ENCODE assay signal across 25 mouse cellular contexts in the genomic region with DNA sequence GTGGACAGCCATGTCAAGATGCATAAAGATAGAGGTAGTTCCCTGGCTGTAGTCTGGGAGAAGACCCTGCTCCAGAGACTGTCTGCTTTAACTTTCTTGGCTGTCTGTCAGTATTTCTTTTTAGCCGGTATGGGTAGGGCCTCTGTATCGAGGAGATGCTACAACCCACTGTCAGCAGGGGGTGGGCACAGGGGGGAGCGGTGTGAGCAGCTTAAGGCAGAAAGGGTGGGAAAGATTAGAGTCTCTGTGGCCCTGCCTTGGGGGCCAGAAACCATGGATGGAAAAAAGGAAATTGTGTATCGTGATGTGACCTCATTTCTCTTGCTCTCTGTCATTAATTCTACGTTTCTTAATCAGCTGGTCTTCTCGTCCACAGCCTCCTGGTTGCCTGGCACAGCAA. TPM values are rescaled to one million over a fixed set of nuclear protein-coding genes. Genes with fewer than 3 reads are reported as not detected.
DNase-seq lines count a peak whose midpoint lies in the region; TF ChIP-seq lines count a peak whose summit lies in the region.
"Had no signal": no experiment of that assay in that cellular context is flagged by ENCODE, and none has a peak within 500 bp of the region (broad histone marks: within the 10 kb centered on the region; RNA-seq: fewer than 3 reads in every experiment).

No protein-coding gene starts in this region.

- in situ Hi-C loops in ES-E14 (cut with MboI; ENCODE audit: low sequenced_read_pairs in 2 of 2, unreplicated experiment in 2 of 2), result no loop called here

- H3K9ac ChIP-seq in ES-E14 (ENCODE audit: insufficient read depth, low read depth, low read length, poor library complexity, severe bottlenecking), result peak overlapping the region; percentile 59
- H3K9ac ChIP-seq: forebrain, postnatal 0 days; limb, embryonic 12.5 days; liver, embryonic 13.5 days; lung, embryonic 14.5 days; neural tube, embryonic 15.5 days; stomach, embryonic 15.5 days had no signal

- no peak for DNase-seq in heart, embryonic 10.5 days (ENCODE audit: low spot score)
- no peak for DNase-seq in heart, postnatal 14 days
- DNase-seq in layer of hippocampus, adult 2 months (ENCODE audit: low spot score in 2 of 2), result no peak
- no peak for DNase-seq in layer of hippocampus, adult 11-12 months (ENCODE audit: low spot score)
- no peak for DNase-seq in ES-E14 (ENCODE audit: low read depth, low spot score)
- DNase-seq in lung, adult 18-20 months, result no peak
- DNase-seq: adrenal gland, adult 8-10 months; cerebellum, adult 8-10 months; forebrain, postnatal 0 days; kidney, adult 8-10 months; lung, embryonic 14.5 days; lung, postnatal 14 days; retina, postnatal 1 day; right cerebral cortex, postnatal 14 days; thymus, adult 18-20 months; thymus, postnatal 25 days had no signal

- no peak overlapping the region for H3K4me3 ChIP-seq in heart, embryonic 10.5 days
- no peak overlapping the region for H3K4me3 ChIP-seq in layer of hippocampus, adult 2 months
- peak overlapping the region; percentile 72 for H3K4me3 ChIP-seq in E14TG2a.4 (replicated peaks; ENCODE audit: low read length)
- peak overlapping the region in 1 of 2 experiments; percentile 22; a peak in 1 of 4 replicates for H3K4me3 ChIP-seq in ES-E14 (ENCODE audit: insufficient read depth in 1 of 2, low read depth in 1 of 2, low read length in 2 of 2, poor library complexity in 1 of 2, severe bottlenecking in 1 of 2)
- H3K4me3 ChIP-seq: forebrain, embryonic 10.5 days; left cerebral cortex, adult 2 months; limb, embryonic 12.5 days; liver, embryonic 13.5 days; midbrain, embryonic 12.5 days; neural tube, embryonic 15.5 days; stomach, embryonic 15.5 days had no signal

- intact Hi-C loops in heart, postnatal 14 days (cut with DNase I), result loop anchor here (2.0 kb wide), 1 partner anchor 20 kb away; no protein-coding TSS in a partner anchor

- WGBS in heart, embryonic 10.5 days, result 46% methylated on average over 6 of the region's 6 CpGs

- no peaks in the 10 kb centered on the region for H3K36me3 ChIP-seq in heart, embryonic 10.5 days
- H3K36me3 ChIP-seq in E14TG2a.4 (ENCODE audit: insufficient read depth, low read length) (peaks cover 82% of the 10 kb centered on the region), ES-E14 (ENCODE audit: control insufficient read depth, insufficient read depth, low read length, poor library complexity, severe bottlenecking) (peaks cover 29% of the 10 kb centered on the region; the same call in 1 of the 2 replicates)
- H3K36me3 ChIP-seq: limb, embryonic 12.5 days; liver, embryonic 13.5 days; midbrain, embryonic 12.5 days; neural tube, embryonic 15.5 days; stomach, embryonic 15.5 days had no signal

- H3K27ac ChIP-seq in heart, embryonic 10.5 days, result peak overlapping the region; percentile 4; the same call in 1 of the 2 replicates
- H3K27ac ChIP-seq in layer of hippocampus, adult 2 months, result peak overlapping the region; percentile 5; the same call in 1 of the 2 replicates
- H3K27ac ChIP-seq in ES-E14 (ENCODE audit: insufficient read depth, low read depth, low read length, poor library complexity, severe bottlenecking), result peak overlapping the region; percentile 82
- H3K27ac ChIP-seq: forebrain, embryonic 10.5 days; left cerebral cortex, adult 2 months; limb, embryonic 12.5 days; midbrain, embryonic 12.5 days; neural tube, embryonic 15.5 days; stomach, embryonic 15.5 days had no signal

- peaks cover 89% of the 10 kb centered on the region for H3K4me1 ChIP-seq in heart, embryonic 10.5 days
- peaks cover 100% of the 10 kb centered on the region for H3K4me1 ChIP-seq in E14TG2a.4 (replicated peaks; ENCODE audit: low read depth, low read length)
- H3K4me1 ChIP-seq in ES-E14 (ENCODE audit: control insufficient read depth in 2 of 2, insufficient read depth in 2 of 2, low read length in 2 of 2, poor library complexity in 1 of 2), result peaks cover 21 to 63% of the 10 kb centered on the region in 2 experiments

- no peaks in the 10 kb centered on the region for H3K9me3 ChIP-seq in heart, embryonic 10.5 days
- H3K9me3 ChIP-seq in E14TG2a.4 (ENCODE audit: low read length) (no peaks in the 10 kb centered on the region), ES-E14 (ENCODE audit: control insufficient read depth, insufficient read depth, low read depth, low read length) (no peaks in the 10 kb centered on the region)
- H3K9me3 ChIP-seq: forebrain, embryonic 10.5 days; G1E; limb, embryonic 12.5 days; liver, embryonic 13.5 days; midbrain, embryonic 12.5 days; neural tube, embryonic 15.5 days; stomach, embryonic 15.5 days had no signal

- TF ChIP-seq CTCF in layer of hippocampus, adult 2 months (conservative IDR thresholded peaks at IDR 0.05), result no peak
- no peak for TF ChIP-seq CTCF in E14TG2a.4 (conservative IDR thresholded peaks at IDR 0.05; ENCODE audit: low read length)

- no peaks in the 10 kb centered on the region for H3K27me3 ChIP-seq in heart, embryonic 10.5 days (ENCODE audit: insufficient read depth, poor library complexity, severe bottlenecking)
- H3K27me3 ChIP-seq in E14TG2a.4 (ENCODE audit: insufficient read depth, low read length), result no peaks in the 10 kb centered on the region
- H3K27me3 ChIP-seq: liver, embryonic 13.5 days; midbrain, embryonic 12.5 days; neural tube, embryonic 15.5 days; stomach, embryonic 15.5 days had no signal

TF ChIP-seq in ES-E14, 5 proteins besides CTCF, POLR2A, EP300 and RAD21:
- TF ChIP-seq MAFK (IDR thresholded peaks at IDR 0.05; ENCODE audit: insufficient read depth, low read depth, low read length) (no peak), CHD2 (IDR thresholded peaks at IDR 0.05; ENCODE audit: low read depth, low read length) (no peak), HCFC1 (IDR thresholded peaks at IDR 0.05; ENCODE audit: borderline replicate concordance, insufficient read depth, low read length) (no peak), ZC3H11A (IDR thresholded peaks at IDR 0.05; ENCODE audit: borderline replicate concordance, low read depth, low read length) (no peak), ZNF384 (IDR thresholded peaks at IDR 0.05; ENCODE audit: low read depth, low read length) (no peak)

RNA-seq across cellular contexts. Expression of a gene that starts 9.7 kb away (rescaled TPM):
- polyA plus RNA-seq in heart, embryonic 10.5 days (2016; fragmentation: Nextera tagmentation; extraction: Ambion mirVana), result 21.2 and 26.1 TPM in 2 replicates
- 10 to 100 TPM; 28.4 to 31.5 TPM for total RNA-seq in heart, postnatal 14 days (2021)
- total RNA-seq in layer of hippocampus, adult 2 months (2021), result 10 to 100 TPM; 18.3 to 21.9 TPM
- total RNA-seq in ES-E14 (2012; rRNA removed), result 18.1 and 18.2 TPM in 2 replicates

RNA-seq across cellular contexts. Expression of a gene that starts 10.5 kb away (rescaled TPM):
- polyA plus RNA-seq in heart, embryonic 10.5 days (2016; fragmentation: Nextera tagmentation; extraction: Ambion mirVana), result 27.8 and 30.4 TPM in 2 replicates
- total RNA-seq in heart, postnatal 14 days (2021), result 10 to 100 TPM; 46.4 to 46.8 TPM
- 100 to 1,000 TPM; 106 to 111 TPM for total RNA-seq in layer of hippocampus, adult 2 months (2021)
- 93.0 and 124 TPM in 2 replicates for total RNA-seq in ES-E14 (2012; rRNA removed)

Comparison
In these comparisons a context has a peak if more than half of its experiments do, and no peak if none do; other contexts are left out.
1. H3K27ac ChIP-seq: peak in every context shown above with its lines; median percentile 82 in ES-E14; 5 in layer of hippocampus, adult 2 months; 4 in heart, embryonic 10.5 days.